Mouse (Mus musculus) limb, embryonic 14.5 days (tissue): ENCODE results near the gene Gramd1a. TPM values are rescaled to one million over a fixed set of nuclear protein-coding genes. Genes with fewer than 3 reads are reported as not detected.

ENCODE experiments used
- ATAC-seq: fragments of 200-750 bp; cut with Nextera tagmentation; 2 replicates; pipeline ENCODE4 v1.8.0; 2017; ENCODE audit warnings: low read depth, moderate number of reproducible peaks, moderate TSS enrichment; ENCODE audit not compliant: low FRiP score
- DNase-seq: peaks from one replicate; pipeline ENCODE4 v3.0.0-alpha.2; 2015; ENCODE audit warnings: low spot score
- H3K27ac ChIP-seq: fragments of 300-500 bp; sonication (generic); replicated peaks from 2 replicates; pipeline ENCODE4 v1.5.1; 2014; ENCODE audit warnings: low read depth, mild to moderate bottlenecking, low read length, moderate library complexity, mixed read lengths
- H3K27me3 ChIP-seq: fragments of 300-500 bp; sonication (generic); 2 replicates; pipeline ENCODE4 v1.6.1; 2014; ENCODE audit warnings: low read length, mixed read lengths; ENCODE audit not compliant: control insufficient read depth, insufficient read depth
- H3K36me3 ChIP-seq: fragments of 300-500 bp; sonication (generic); 2 replicates; pipeline ENCODE4 v1.6.1; 2014; ENCODE audit warnings: mild to moderate bottlenecking, low read length, moderate library complexity, mixed read lengths; ENCODE audit not compliant: control insufficient read depth, insufficient read depth
- H3K4me1 ChIP-seq: fragments of 300-500 bp; sonication (generic); 2 replicates; pipeline ENCODE4 v1.6.1; 2014; ENCODE audit warnings: antibody characterized with exemption, low read length, mixed read lengths; ENCODE audit not compliant: control insufficient read depth, insufficient read depth
- H3K4me2 ChIP-seq: fragments of 300-500 bp; sonication (generic); replicated peaks from 2 replicates; pipeline ENCODE4 v1.6.1; 2014; ENCODE audit warnings: low read depth, mild to moderate bottlenecking, low read length, moderate library complexity; ENCODE audit not compliant: severe bottlenecking
- H3K4me3 ChIP-seq: fragments of 300-500 bp; sonication (generic); replicated peaks from 2 replicates; pipeline ENCODE4 v1.5.1; 2014; ENCODE audit warnings: low read length
- H3K9ac ChIP-seq: fragments of 300-500 bp; sonication (generic); 2 replicates; pipeline ENCODE4 v1.6.1; 2014; ENCODE audit warnings: mild to moderate bottlenecking, low read depth, low read length, moderate library complexity; ENCODE audit not compliant: severe bottlenecking
- H3K9me3 ChIP-seq: fragments of 300-500 bp; sonication (generic); 2 replicates; pipeline ENCODE4 v1.6.1; 2016; ENCODE audit warnings: low read length; ENCODE audit not compliant: control insufficient read depth
- POLR2A ChIP-seq: fragments of 200-500 bp; IDR thresholded peaks from 2 replicates; pipeline ENCODE4 v1.8.0; 2012; ENCODE audit warnings: inconsistent platforms, mild to moderate bottlenecking, moderate library complexity, borderline replicate concordance; ENCODE audit not compliant: insufficient read depth, insufficient read length; ENCODE audit errors: extremely low read depth
- WGBS: fragments of 180-500 bp; shearing (Covaris S2); extraction: QIAGEN DNeasy Blood & Tissue Kit; methylation state at CpG from one replicate; pipeline ENCODE4 v1.1.7; 2014; 5-methylcytosine and 5-hydroxymethylcytosine counted together
- polyA plus RNA-seq, 2 experiments: library from polyadenylated mRNA; depleted of rRNA in 1 of 2; stranded (reverse) in 1 of 2; unstranded in 1 of 2; fragments of >200 nt; fragmentation: Nextera tagmentation in 1 of 2; extraction: Ambion mirVana in 1 of 2; gene quantifications; 2 replicates each; pipeline versions ENCODE4 v1.2.1 to v1.2.3; 2012 to 2014

Gene Gramd1a
- 157 and 216 TPM in 2 replicates for polyA plus RNA-seq (2012; rRNA removed)
- 59.8 and 83.0 TPM in 2 replicates for polyA plus RNA-seq (2014; fragmentation: Nextera tagmentation; extraction: Ambion mirVana)

DNA sequence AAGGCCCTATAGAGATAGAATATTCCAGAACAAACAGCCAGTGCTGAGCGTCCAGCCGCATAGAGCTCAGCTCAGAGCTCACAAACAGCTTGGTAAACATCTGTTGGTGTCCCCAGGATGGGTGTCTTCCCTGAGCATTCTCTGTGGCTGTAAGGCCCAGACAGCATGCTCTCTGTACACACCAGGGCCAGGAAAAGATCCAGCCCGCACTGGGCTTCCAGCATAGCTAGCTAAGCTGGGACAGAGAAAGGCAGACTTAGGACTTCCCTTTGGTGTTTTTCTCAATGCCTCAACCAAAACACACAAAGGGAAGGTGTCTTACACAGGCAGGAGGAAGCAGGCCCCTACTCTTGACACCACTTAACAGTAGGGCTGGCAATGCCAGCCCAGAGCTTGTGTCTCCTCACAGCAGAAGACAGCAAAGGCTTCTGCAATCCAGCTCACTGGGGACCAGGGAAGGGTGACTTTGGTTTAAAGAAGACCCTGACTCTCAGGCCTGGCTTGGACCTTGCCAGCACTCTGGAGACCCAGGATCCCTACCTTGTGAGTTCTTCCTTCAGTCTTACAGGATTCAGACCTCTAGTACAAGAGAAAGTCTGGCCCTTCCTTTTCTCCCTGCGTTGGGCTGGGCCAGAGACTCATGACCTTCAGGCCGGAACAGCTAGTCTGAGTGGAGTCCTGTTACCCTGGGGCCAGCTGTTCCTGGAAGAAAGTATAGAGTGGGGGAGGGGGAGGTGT is at the start of gene Gramd1a:
Gramd1a (minus strand) TSS at position 601 of the 738 bp plus-strand sequence.
- H3K36me3 ChIP-seq = no peaks in the 10 kb centered on the region
- H3K27me3 ChIP-seq = no peaks in the 10 kb centered on the region
- H3K9ac ChIP-seq = no peak within 1 kb of the TSS
- H3K9me3 ChIP-seq = no peaks in the 10 kb centered on the region
- TF ChIP-seq POLR2A = no peak
- no peak for ATAC-seq
- H3K4me3 ChIP-seq = no peak within 1 kb of the TSS
- 0 out of 2 replicates have a peak within 1 kb of the TSS, but pooled peaks have one; percentile 33 for H3K27ac ChIP-seq
- 0 out of 2 replicates have a peak within 1 kb of the TSS, but pooled peaks have one; percentile 13 for H3K4me2 ChIP-seq
- WGBS = 62% methylated on average over 4 of the region's 5 CpGs
- DNase-seq = no peak
- H3K4me1 ChIP-seq = peaks cover 12% of the 10 kb centered on the region

- no peaks in the 10 kb centered on the region for H3K4me1 ChIP-seq
- no peak overlapping the region for H3K4me2 ChIP-seq
- 82% methylated on average over 3 of the region's 3 CpGs for WGBS
- H3K36me3 ChIP-seq = no peaks in the 10 kb centered on the region
- no peaks in the 10 kb centered on the region for H3K27me3 ChIP-seq
- H3K4me3 ChIP-seq = no peak overlapping the region
- TF ChIP-seq POLR2A = no peak
- ATAC-seq = no peak
- H3K27ac ChIP-seq = no peak overlapping the region
- H3K9ac ChIP-seq = no peak overlapping the region
- no peaks in the 10 kb centered on the region for H3K9me3 ChIP-seq
- DNase-seq = no peak
These were observed 40.1 kb upstream of the Gramd1a start for GRCm38 (mm10) chr7:31195591-31196307.

GRCm38 (mm10) chr7:31184711-31185110 is 29.0 kb upstream of the Gramd1a start:
- WGBS = 86% methylated on average over 4 of the region's 4 CpGs
- ATAC-seq (no peak), DNase-seq (no peak)
- no peaks in the 10 kb centered on the region for H3K4me1 ChIP-seq
- no peaks in the 10 kb centered on the region for H3K9me3 ChIP-seq
- H3K9ac ChIP-seq = no peak overlapping the region
- H3K27me3 ChIP-seq = no peaks in the 10 kb centered on the region
- no peak overlapping the region for H3K4me2 ChIP-seq
- no peaks in the 10 kb centered on the region for H3K36me3 ChIP-seq
- no peak for TF ChIP-seq POLR2A
- no peak overlapping the region for H3K27ac ChIP-seq
- no peak overlapping the region for H3K4me3 ChIP-seq

DNA sequence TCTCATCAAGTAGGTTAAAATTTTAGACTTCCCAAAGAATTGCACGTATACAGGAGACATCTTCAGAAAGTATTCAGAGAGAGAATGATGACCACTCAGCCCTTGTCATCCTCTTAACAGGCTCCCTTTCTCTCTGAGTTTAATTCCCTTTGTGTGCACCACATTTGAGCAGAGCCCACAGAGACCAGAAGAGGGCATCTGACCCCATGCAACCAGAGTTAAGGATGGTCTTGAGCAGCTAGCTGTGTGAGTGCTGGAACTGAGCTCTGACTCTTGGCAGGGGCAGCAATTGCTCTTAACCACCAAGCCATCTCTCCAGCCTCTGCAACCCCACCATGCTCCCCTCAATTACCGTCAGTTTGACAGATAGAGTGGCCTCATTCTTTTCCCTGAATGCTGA is 27.2 kb upstream of the Gramd1a start:
- no peak overlapping the region for H3K9ac ChIP-seq
- ATAC-seq = no peak
- no peak for TF ChIP-seq POLR2A
- H3K4me3 ChIP-seq = no peak overlapping the region
- no peaks in the 10 kb centered on the region for H3K27me3 ChIP-seq
- no peak overlapping the region for H3K4me2 ChIP-seq
- DNase-seq = no peak
- H3K36me3 ChIP-seq = no peaks in the 10 kb centered on the region
- WGBS = 36% methylated on average over 2 of the region's 2 CpGs
- no peaks in the 10 kb centered on the region for H3K9me3 ChIP-seq
- no peaks in the 10 kb centered on the region for H3K4me1 ChIP-seq
- H3K27ac ChIP-seq = no peak overlapping the region

- no peak for TF ChIP-seq POLR2A
- no peaks in the 10 kb centered on the region for H3K27me3 ChIP-seq
- DNase-seq (peak; percentile 87), ATAC-seq (peak; percentile 83)
- no peaks in the 10 kb centered on the region for H3K9me3 ChIP-seq
- H3K36me3 ChIP-seq = no peaks in the 10 kb centered on the region
- 0 out of 2 replicates have a peak overlapping the region, but pooled peaks have one; percentile 18 for H3K4me3 ChIP-seq
- H3K27ac ChIP-seq = no peak overlapping the region
- H3K9ac ChIP-seq = no peak overlapping the region; the same call in 1 of the 2 replicates
- peak overlapping the region; percentile 36 for H3K4me2 ChIP-seq
- no peaks in the 10 kb centered on the region for H3K4me1 ChIP-seq
- 21% methylated on average over 22 of the region's 22 CpGs for WGBS
These were observed 21.4 kb upstream of the Gramd1a start for GRCm38 (mm10) chr7:31176886-31177763.
